Mouse (Mus musculus) kidney, postnatal 25 days (tissue): ENCODE data around the gene Rab5c.

Experiments
- DNase-seq, 2 experiments: peaks; one replicate each; pipeline ENCODE4 v3.0.0; 2021; ENCODE audit warnings: mixed read lengths in 2 of 2

The Rab5c gene

GRCm38 (mm10) chr11:100720345-100720744, 17.7 kb downstream of the Rab5c start:
- DNase-seq: peak in 1 of 2 experiments; percentile 33

- peak in 1 of 2 experiments; percentile 65 for DNase-seq
Measured at GRCm38 (mm10) chr11:100719893-100720292, 18.1 kb downstream of the Rab5c start.

- DNase-seq: peak in 1 of 2 experiments; percentile 71
Measured at GRCm38 (mm10) chr11:100719312-100719711, 18.7 kb downstream of the Rab5c start.

- peak in 1 of 2 experiments; percentile 69 for DNase-seq
Measured at GRCm38 (mm10) chr11:100718866-100719265, 19.1 kb downstream of the Rab5c start.

- no peak for DNase-seq
Measured at GRCm38 (mm10) chr11:100718462-100718861, 19.6 kb downstream of the Rab5c start.

GRCm38 (mm10) chr11:100716649-100717048, 21.4 kb downstream of the Rab5c start:
- DNase-seq: no peak

- no peak for DNase-seq
Measured at GRCm38 (mm10) chr11:100714948-100715347, 23.1 kb downstream of the Rab5c start.

GRCm38 (mm10) chr11:100714534-100714915, 23.5 kb downstream of the Rab5c start:
- peak; percentile 88 to 97 for DNase-seq

- peak; percentile 77 to 86 for DNase-seq
Measured at GRCm38 (mm10) chr11:100713735-100714533, 24.1 kb downstream of the Rab5c start, which contains the start of gene Hspb9. TSS of gene Hspb9 (plus strand) at chr11:100713850.

- DNase-seq: peak in 1 of 2 experiments; percentile 39
Measured at GRCm38 (mm10) chr11:100713174-100713573, 24.8 kb downstream of the Rab5c start.

- peak; percentile 86 to 93 for DNase-seq
Measured at GRCm38 (mm10) chr11:100711783-100712615, 26.0 kb downstream of the Rab5c start, which contains the start of gene Kat2a. TSS of gene Kat2a (minus strand) at chr11:100712465.

GRCm38 (mm10) chr11:100710977-100711376, 27.0 kb downstream of the Rab5c start:
- no peak for DNase-seq

- peak in 1 of 2 experiments; percentile 38 for DNase-seq
Measured at GRCm38 (mm10) chr11:100710528-100710927, 27.5 kb downstream of the Rab5c start.

GRCm38 (mm10) chr11:100709201-100709810, 28.7 kb downstream of the Rab5c start:
- peak in 1 of 2 experiments; percentile 26 for DNase-seq

GRCm38 (mm10) chr11:100705095-100705747, 32.8 kb downstream of the Rab5c start:
- peak in 1 of 2 experiments; percentile 46 for DNase-seq

- peak; percentile 39 to 40 for DNase-seq
Measured at GRCm38 (mm10) chr11:100703851-100704531, 34.0 kb downstream of the Rab5c start, which contains the start of gene Dhx58. TSS of gene Dhx58 (minus strand) at chr11:100704271.

GRCm38 (mm10) chr11:100703366-100703765, 34.6 kb downstream of the Rab5c start:
- peak; percentile 62 to 83 for DNase-seq

- DNase-seq: peak in 1 of 2 experiments; percentile 41
Measured at GRCm38 (mm10) chr11:100702906-100703305, 35.1 kb downstream of the Rab5c start.

- peak; percentile 63 to 68 for DNase-seq
Measured at GRCm38 (mm10) chr11:100702081-100702851, 35.7 kb downstream of the Rab5c start.

GRCm38 (mm10) chr11:100701301-100701700, 36.7 kb downstream of the Rab5c start:
- peak; percentile 59 to 68 for DNase-seq

- DNase-seq: no peak
Measured at GRCm38 (mm10) chr11:100700710-100701109, 37.3 kb downstream of the Rab5c start.
